Mouse (Mus musculus) G1E-ER4 (cell line): ENCODE results near the gene Ccdc90b. TPM values are rescaled to one million over a fixed set of nuclear protein-coding genes. Genes with fewer than 3 reads are reported as not detected.

ENCODE experiments used
- GATA1 ChIP-seq: IDR thresholded peaks from one replicate; pipeline ENCODE4 v1.8.0; 2012; ENCODE audit warnings: low read length, inconsistent platforms
- polyA plus RNA-seq: library from polyadenylated mRNA; stranded (reverse); fragments of >175 nt; gene quantifications from 2 replicates; pipeline ENCODE4 v1.2.3, GENCODE M21; 2012

The Ccdc90b gene
- polyA plus RNA-seq: not detected in 2 replicates

DNA sequence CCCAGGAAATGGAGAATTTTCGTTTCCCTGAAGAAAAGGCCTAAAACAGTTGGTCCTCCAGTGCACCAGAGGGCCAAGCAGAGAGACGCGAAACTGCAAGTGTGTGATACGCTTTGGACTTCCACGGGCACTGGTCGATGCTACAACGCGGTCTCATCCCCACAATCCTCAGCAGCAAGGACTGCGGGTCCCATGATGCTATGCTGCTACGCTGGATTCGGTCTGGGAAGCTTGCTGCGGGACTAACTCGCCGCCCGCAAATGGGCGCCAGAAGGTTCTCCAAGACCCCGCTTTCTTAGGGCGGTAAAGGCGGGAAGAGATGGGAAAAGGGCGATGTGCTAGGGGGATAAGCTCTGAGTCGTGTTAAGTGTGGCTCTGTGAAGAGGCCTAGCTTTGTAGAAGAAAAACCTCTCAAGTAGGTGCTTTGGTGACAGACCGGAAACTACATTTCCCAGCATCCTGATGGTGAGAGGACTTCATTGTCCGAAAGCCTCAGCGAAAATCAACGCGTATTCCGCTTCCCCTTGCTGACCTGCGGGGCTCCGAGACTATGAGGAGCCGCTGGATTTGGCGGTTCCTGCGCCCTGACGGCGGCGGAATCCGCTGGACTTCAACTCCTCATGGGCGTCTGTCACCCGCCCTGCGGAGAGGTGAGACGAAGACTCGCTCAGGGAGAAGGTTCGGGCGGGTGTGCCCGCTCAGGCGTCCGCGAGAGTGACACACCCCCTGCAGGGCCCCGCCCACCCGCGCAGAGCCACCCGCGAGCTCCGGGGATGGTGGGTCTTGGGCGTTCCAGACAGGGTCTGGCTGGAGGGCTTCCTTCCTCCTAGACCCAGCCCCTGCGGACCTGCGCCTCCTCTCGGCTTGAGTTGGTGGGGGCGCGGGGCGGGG, at the start of gene Ccdc90b:
Ccdc90b (plus strand) TSS at position 164 of the 891 bp plus-strand sequence.
- TF ChIP-seq GATA1: no peak

DNA sequence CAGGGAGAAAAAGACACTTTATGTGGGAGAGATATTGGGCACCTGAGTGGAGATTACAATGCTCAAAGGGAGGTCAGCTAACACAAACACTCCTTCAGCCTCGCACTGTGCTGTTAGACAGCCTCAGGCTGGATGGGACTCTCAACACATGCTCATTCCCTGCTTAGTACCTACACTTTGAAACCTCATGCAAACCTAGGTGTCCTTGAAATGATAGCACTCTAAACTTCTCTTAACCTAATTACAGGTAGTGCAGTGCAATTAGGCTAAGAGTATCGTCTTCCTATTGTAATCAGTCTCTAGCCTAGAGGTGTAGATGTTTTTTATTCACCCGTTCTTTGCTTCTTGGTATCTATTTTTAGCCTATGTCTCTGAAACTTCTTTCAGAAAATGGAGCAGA, 40.6 kb upstream of the Ccdc90b start:
- TF ChIP-seq GATA1: no peak

DNA sequence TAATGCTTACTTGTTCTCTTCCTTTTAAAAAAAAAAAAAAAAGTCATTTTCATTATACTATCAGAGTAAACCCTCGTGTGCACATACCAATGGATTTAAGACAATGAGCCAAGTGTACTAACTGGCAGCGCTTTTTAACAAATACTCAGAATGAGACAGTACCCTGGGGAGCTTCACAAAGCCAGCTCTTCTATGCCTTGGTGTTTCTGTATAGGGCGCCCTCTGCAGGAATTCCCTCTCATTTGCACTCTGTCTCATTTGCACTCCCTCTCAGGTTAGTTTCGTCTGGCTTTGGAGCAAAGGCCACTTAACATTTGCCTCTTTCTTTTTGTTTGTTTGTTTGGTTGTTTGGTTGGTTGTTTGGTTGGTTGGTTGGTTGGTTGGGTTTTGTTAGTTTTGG, 40.1 kb upstream of the Ccdc90b start:
- no peak for TF ChIP-seq GATA1

DNA sequence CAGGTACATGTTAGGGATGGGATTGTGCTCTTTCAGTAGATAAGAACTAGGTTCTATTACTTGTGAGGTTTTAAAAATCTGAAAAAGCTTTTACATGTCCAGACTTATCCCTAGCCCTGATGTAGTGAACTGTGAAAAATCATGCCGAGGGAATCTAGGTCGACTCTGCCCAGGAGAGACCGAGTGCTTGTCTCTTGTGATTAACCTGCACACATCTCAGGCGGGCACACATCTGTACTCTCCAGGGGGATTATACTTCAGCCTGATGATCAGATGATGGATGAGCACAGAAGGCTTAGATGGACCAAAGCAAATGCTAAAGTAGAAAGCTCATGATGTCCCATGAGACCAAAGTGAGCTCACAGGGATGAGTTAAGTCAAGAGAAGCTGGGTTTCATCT, 31.7 kb upstream of the Ccdc90b start:
- no peak for TF ChIP-seq GATA1

DNA sequence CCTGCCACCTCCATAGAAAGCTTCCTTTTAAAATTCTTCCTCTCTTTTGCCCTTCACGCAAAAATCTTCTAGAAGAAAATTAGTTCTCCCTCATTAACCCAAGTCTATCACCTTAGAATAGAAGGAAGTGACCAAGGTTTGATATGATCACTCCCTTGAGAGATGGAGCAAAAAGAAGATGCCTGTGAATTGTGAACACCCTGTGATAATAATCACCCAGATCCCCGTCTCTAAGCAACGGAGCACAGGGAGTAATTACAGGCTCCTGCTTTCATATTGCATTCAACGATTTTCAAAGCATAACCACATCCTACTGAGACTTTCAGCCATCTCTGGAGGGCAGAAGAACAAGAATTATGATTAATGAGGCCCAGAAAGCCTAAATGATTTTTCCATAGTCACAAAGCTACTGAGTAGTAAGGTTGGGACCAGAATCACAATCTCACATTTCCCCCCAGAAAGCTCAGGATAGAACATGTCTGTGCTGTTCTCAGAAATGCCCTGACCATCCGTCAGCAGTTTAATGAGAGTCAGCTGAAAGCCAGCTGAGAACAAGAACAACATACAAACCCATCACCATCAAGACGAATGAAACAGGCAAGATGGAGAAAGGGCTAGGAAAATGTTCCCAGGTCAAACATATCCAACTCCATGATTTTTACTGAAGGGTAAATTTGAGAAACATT, 28.5 kb upstream of the Ccdc90b start:
- no peak for TF ChIP-seq GATA1

DNA sequence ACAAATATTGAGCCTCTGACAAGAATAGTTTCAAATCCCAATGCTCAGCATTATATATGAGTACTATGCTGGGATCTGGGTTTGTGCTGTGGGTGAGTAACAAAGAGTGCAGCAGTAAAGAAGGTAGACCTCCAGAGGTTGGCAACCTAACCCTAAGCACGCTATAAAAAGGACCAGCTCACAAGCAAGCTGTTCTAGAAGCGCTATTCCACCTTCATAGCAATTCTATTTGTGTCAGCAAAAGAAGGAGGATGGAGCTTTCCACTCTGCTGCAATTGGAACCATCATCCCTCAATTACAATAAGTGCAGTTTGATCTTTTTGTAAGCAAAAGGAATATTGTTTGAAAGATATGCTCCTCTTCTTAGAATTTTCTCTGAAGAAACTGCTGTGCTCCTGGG, 14.2 kb upstream of the Ccdc90b start:
- no peak for TF ChIP-seq GATA1

DNA sequence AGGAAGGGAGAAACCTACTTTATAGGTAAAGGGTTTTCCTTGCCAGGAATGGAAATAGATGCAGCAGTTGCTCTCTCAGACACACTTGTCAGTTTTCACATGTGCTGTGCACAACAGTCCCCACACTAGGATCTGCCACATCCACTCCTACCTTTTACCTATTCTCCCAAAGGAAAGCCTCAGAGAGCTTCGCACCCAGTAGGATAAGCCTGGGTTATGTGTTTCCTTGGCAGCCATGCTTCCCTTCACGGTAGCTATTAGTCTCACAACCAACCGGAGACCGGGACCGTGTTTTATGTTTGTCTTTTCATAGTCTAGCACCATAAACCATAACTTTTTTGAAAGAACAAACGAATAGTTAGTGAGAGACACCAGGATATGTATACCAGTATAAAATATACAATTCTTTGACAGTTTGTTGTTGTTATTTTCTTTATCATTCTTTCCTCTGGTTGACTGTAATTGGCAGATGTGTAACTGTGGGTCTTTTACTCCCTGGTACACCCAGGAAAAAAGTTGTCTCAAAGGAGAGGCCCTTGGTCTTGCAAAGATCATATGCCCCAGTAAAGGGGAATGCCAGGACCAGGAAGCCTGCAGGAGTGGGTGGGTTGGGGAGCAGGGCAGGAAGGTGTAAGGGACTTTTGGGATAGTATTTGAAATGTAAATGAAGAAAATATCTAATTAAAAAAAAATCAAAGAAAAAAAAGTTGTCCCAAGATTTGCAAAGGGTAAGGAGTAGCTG, 10.5 kb upstream of the Ccdc90b start:
- no peak for TF ChIP-seq GATA1

DNA sequence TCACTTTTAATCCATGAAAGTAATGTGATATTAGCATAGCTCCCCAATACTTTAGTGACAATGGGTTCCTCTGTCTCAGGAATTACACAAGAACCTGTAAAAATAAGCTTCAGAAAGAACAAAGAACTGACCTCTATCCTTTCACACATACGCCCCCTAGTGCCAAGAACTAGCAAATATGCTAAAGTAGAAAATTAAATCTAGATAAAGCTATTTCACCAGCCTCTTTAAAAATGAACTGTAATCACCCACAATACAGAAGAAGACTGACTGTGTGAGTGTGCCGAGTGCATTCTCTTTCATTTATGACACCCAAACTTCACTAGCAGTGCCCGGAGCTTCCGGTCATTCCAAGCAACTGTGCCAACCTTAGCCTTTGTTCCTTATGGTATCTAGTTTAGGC, 10.0 kb upstream of the Ccdc90b start:
- TF ChIP-seq GATA1: no peak

DNA sequence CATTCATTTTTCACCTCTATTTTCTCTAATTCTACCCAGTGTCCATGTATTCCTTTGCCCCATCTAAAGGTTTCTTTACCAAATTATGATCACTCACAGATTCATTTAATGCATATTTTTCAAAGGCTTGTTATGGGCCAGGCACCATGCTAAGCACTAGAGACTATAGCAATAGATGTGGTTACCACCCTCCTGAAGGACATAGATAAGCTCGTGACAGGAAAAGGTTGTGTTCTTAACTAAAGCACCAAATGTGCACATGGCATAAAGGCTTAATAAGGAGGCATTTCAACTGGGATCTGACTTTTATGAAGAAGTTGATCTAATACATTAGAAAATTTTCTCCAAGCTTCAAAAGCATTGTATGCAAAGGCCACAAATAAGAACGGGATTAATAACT, 2.2 kb upstream of the Ccdc90b start:
- no peak for TF ChIP-seq GATA1

DNA sequence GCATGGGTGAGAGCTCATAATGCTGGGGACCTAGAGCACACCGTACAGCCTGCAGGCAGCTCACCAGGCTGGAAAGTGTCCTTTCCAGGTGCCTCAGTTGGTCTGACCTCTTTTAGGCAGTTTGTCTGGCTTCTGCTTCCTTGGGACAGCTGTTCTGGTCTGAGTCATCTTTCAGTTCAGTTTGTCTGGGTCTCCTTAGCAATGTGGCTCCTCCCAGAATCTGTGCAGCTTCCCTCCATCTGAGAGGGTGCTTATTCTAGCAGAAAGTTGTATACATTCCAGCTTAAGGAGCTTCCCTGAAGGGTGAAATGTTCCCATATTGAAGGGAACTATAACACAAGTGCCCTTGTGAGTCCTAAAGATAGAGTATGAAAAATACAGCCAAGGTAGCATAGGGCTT, 5.8 kb downstream of the Ccdc90b start:
- TF ChIP-seq GATA1: no peak

DNA sequence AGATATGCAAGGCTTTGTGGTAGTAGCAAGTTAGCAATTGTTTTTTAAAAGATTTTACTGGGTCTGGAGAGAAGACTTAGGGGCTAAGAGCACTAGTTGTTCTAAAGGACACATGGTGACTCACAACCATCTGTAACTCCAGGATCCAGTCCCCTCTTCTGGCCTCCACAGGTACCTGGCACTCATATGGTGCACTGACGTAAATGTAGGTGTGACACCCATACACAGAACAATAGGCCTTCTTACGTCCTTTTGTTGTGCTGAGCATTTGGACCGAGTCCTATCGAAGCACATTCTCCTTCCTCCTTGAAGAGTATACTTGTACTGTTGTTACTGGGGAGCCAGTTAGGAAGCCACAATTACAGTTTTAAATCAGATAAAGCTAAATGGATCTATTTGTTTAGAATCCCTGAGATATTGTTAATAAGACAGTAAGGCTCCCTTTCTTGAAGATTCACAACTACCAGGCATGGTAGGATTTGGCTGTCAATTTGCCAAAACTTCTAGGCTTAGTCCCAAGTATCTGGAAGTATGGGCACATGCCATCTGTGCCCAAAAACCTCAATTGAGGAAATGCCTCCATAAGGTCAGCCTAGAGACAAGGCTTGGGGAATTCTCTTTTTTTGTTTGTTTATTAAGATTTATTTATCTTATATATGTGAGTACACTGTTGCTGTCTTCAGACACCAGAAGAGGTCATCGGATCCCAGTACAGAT, 19.7 kb downstream of the Ccdc90b start:
- no peak for TF ChIP-seq GATA1

DNA sequence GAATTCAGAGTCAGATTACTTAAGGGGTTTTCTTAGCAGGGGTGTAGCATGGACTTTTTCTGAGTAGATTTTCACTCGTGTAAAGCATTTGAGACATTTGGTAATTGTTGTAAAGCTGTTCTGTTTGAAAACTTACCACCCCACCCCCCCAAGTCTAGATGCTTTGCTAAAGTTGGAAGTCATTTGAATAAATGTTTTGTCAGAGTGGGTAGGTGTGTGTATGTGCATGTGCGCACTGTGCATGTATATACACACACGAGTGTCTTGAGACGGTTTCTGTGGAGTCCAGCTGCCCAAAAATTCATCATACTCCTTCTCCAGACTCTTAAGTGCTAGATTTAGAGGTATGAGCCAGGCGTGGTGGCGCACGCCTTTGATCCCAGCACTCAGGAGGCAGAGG, 22.6 kb downstream of the Ccdc90b start:
- TF ChIP-seq GATA1: no peak

DNA sequence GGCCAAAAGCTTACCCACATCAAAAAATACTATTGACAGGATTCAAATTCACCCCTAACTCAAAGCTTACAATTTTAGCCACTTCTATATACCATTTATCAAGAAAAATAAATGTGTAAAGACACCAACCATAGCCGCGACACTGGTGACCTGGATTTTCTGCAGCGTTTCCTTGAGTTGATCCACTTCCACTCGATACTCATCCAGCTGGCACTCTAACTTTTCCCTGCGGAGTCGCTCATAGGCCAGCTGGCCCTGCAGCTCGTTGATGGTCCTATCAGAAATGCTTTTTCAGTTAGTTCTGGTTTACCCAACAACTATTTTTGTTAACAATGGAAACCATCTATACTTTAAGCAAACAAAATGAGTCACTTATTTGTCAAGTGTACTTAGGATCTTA, 29.0 kb downstream of the Ccdc90b start:
- TF ChIP-seq GATA1: no peak

DNA sequence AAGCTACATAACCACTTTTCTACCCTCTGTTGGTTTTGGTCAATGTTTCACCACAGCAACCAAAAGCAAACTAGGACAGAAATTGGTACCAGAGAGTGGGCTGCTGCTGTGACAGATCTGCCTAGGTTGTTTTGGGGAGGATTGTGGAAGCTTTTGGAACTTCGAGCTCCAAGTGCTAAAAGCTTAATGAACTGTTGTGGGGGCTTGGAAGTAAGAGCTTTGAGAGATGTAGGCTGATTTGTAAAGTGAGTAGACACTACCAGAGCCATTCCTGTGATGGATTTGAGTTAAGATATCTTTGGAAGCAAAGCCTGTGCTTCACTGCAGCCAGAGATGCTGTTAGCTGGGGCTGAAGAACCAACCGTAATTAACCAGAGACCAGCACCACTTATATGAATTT, 29.9 kb downstream of the Ccdc90b start:
- TF ChIP-seq GATA1: no peak

DNA sequence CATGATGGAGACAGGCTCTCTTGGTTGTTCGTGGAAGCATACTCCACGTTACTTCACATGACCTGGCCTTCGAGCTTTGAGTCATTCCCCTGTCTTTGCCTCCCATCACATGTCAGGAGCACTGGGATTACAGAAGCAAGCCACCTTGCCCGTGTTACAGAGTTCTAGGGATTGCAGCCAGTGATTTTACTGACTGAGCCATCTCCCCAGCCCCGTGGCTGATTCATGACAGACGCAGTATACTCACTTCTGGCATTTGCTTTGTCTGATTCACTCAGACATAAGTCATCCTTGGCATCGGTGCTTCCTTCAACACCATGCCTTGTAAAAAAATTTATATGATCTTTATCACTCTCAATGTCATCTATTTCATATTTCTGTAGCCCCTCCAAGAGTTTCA, 44.0 kb downstream of the Ccdc90b start:
- no peak for TF ChIP-seq GATA1
